Mouse (Mus musculus): Measurements from ENCODE around the gene Siglece. TPM values are rescaled to one million over a fixed set of nuclear protein-coding genes. Genes with fewer than 3 reads are reported as not detected.

Gene Siglece
- polyA plus RNA-seq, 1 experiment, result 0.44 TPM

DNA sequence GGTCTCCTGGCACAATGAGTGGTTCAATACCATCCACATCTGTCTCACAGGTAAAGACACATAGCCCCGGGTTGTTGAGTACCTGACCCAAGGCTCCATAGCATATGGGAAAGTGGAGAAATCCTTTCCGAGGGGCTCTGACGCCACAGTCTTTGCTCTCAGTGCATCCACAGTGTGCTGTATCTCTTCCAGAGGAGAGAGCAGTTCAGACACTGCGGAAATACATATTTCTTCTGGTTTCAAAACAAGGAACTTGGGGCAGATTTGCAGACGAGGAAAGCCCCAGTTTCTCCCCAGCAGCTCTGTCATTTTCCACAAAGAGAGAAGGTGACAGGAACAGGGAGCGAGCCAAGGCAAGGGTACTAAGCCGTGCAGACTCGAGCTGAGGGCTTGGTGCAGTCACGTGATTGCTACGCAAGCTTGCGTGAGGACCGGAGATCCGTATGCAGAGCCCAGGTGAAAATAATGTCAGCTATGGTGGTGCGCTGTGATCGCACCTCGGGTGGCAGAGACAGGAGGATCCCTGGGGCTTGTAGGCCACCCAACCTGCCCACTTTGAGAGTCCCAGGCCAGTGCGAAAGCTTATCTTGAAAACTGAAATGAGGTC, 16.8 kb downstream of the Siglece start:
- TF ChIP-seq CTCF (IDR thresholded peaks at IDR 0.05; ENCODE audit: borderline replicate concordance, insufficient read depth, low read depth, low read length), result no peak
- no peaks in the 10 kb centered on the region for H3K27me3 ChIP-seq (ENCODE audit: control insufficient read depth, insufficient read depth, low read length)
- no peak overlapping the region for H3K27ac ChIP-seq (ENCODE audit: insufficient read depth, low read length)
- no peak overlapping the region for H3K4me3 ChIP-seq (replicated peaks; ENCODE audit: insufficient read depth, low read depth, low read length)
- DNase-seq, result no peak
- WGBS, result 80% methylated on average over 17 of the region's 17 CpGs
- no peaks in the 10 kb centered on the region for H3K4me1 ChIP-seq (ENCODE audit: control insufficient read depth, insufficient read depth, low read length)

DNA sequence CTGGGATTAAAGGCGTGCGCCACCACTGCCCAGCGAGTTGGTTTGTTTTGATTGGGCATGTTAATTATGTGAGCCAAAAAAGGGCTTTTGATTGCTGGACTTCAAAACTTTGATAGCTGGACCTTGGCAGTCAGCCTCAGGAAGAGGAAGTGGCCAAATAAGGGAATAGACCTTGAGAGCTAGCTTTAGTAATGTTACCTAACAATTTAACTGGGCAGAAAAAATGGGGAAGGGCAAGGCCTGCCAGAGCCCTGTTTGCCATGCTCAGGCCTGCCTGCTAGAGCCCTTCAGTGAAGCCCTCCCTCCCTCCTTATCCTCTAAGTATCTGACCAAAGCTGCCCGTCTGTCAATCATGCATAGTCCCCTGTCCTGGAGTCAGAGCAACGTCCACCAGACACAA, 17.4 kb downstream of the Siglece start:
- no peaks in the 10 kb centered on the region for H3K27me3 ChIP-seq (ENCODE audit: control insufficient read depth, insufficient read depth, low read length)
- WGBS, result 76% methylated on average over 5 of the region's 5 CpGs
- no peak for DNase-seq

DNA sequence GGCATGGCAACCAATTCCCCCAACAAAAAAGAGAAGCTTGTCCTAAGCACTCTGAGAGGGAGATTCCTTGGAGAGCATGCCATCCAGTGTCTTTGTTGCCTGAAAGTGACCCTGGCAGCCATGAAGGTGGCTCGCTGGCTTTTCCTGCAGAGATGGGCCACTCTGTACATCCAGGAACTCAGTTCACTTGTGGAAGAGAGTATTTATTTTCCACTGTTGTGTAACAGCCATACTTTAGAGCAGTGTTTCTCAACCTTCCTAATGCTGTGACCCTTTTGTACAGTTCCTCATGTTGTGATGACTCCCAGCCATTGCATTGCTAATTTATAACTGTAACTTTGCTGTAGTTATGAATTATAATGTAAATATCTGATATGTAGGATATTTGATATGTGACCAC, 22.8 kb downstream of the Siglece start:
- no peak for DNase-seq
- H3K4me1 ChIP-seq (ENCODE audit: control insufficient read depth, insufficient read depth, low read length), result no peaks in the 10 kb centered on the region
- H3K27ac ChIP-seq (ENCODE audit: insufficient read depth, low read length), result no peak overlapping the region
- H3K27me3 ChIP-seq (ENCODE audit: control insufficient read depth, insufficient read depth, low read length), result no peaks in the 10 kb centered on the region
- no peak overlapping the region for H3K4me3 ChIP-seq (replicated peaks; ENCODE audit: insufficient read depth, low read depth, low read length)
- 42% methylated on average over 1 of the region's 1 CpGs for WGBS
- TF ChIP-seq CTCF (IDR thresholded peaks at IDR 0.05; ENCODE audit: borderline replicate concordance, insufficient read depth, low read depth, low read length) (no peak), POLR2A (IDR thresholded peaks at IDR 0.05; ENCODE audit: borderline replicate concordance, insufficient read depth, low read length) (no peak)

More for the DNA sequence above, 17.4 kb downstream of the Siglece start:
- H3K27ac ChIP-seq (ENCODE audit: insufficient read depth, low read length), result no peak overlapping the region
- H3K4me3 ChIP-seq (replicated peaks; ENCODE audit: insufficient read depth, low read depth, low read length), result no peak overlapping the region
- no peaks in the 10 kb centered on the region for H3K4me1 ChIP-seq (ENCODE audit: control insufficient read depth, insufficient read depth, low read length)
- no peak for TF ChIP-seq CTCF (IDR thresholded peaks at IDR 0.05; ENCODE audit: borderline replicate concordance, insufficient read depth, low read depth, low read length)
- TF ChIP-seq POLR2A (IDR thresholded peaks at IDR 0.05; ENCODE audit: borderline replicate concordance, insufficient read depth, low read length), result no peak

DNA sequence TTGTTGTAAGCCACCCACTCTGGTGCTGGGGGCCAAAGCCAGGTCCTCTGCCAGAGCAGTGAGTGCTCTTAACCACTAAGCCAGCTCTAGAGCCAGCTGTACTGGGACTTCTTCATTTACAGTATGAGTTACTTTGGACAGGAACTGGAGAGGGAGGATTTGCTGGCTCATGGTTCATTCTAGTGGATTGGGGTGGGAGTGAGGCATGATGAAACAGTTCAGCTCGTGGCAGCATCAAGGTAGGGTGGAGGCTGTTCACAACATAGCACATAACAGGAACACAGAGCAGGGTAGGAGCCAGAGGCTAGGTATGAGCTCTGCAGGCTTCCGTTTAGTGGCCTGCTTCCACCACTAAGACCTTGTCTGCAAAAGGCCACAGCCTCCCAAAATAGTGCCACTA, 23.8 kb downstream of the Siglece start:
- no peak overlapping the region for H3K27ac ChIP-seq (ENCODE audit: insufficient read depth, low read length)
- WGBS, result 61% methylated on average over 2 of the region's 2 CpGs

DNA sequence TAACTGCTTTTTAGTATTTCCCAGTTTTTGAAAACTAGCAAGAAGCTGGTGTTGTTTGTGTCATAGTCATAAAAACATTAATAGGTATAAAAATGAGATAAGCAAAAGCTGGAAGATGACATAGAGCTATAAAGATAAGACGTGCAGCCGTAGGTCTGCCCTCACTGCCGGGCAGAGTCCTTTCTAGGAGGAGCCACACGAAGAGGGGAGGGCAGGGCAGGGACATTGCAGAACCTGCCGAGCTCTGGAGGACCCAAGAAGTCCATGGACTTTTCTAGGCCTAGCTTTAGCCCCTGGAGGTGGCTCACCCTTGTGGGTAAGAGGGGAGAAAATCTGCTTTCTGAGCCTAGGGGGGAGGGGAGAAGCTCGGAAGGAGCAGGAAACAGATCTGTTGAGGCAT, 25.5 kb downstream of the Siglece start, which contains the start of gene Ceacam18:
Gene Ceacam18 (plus strand): TSS at position 208 of the 400 bp plus-strand sequence.
- 70% methylated on average over 6 of the region's 6 CpGs for WGBS
- H3K4me1 ChIP-seq (ENCODE audit: control insufficient read depth, insufficient read depth, low read length), result no peaks in the 10 kb centered on the region
- no peaks in the 10 kb centered on the region for H3K27me3 ChIP-seq (ENCODE audit: control insufficient read depth, insufficient read depth, low read length)
- TF ChIP-seq POLR2A (IDR thresholded peaks at IDR 0.05; ENCODE audit: borderline replicate concordance, insufficient read depth, low read length) (no peak), CTCF (IDR thresholded peaks at IDR 0.05; ENCODE audit: borderline replicate concordance, insufficient read depth, low read depth, low read length) (no peak)
- no peak for DNase-seq
- no peak within 1 kb of the TSS for H3K27ac ChIP-seq (ENCODE audit: insufficient read depth, low read length)
- H3K4me3 ChIP-seq (replicated peaks; ENCODE audit: insufficient read depth, low read depth, low read length), result no peak within 1 kb of the TSS

More for the DNA sequence above, 23.8 kb downstream of the Siglece start:
- no peak for DNase-seq
- Histone ChIP-seq H3K4me1 (ENCODE audit: control insufficient read depth, insufficient read depth, low read length) (no peaks in the 10 kb centered on the region), H3K4me3 (replicated peaks; ENCODE audit: insufficient read depth, low read depth, low read length) (no peak overlapping the region), H3K27me3 (ENCODE audit: control insufficient read depth, insufficient read depth, low read length) (no peaks in the 10 kb centered on the region)
- TF ChIP-seq CTCF (IDR thresholded peaks at IDR 0.05; ENCODE audit: borderline replicate concordance, insufficient read depth, low read depth, low read length) (no peak), POLR2A (IDR thresholded peaks at IDR 0.05; ENCODE audit: borderline replicate concordance, insufficient read depth, low read length) (no peak)

DNA sequence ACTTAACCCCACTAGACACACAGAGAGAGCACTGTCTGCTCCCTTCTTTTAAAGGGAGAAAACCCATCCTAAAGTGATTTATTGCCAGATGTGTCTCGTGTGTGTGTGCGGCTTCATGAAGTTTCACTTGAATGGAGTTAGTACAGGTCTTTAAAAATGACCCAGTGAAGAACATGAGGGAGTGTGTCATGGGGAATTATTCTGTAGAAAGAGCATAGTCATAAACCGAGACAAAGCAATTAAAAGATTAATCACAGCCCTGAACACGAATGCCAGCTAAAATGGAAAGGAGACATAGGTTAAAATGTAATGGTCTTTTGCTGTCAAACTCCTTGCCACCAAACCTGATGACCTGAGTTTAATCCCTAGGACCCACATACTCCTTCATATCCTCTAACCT, 26.0 kb downstream of the Siglece start:
- no peak overlapping the region for H3K27ac ChIP-seq (ENCODE audit: insufficient read depth, low read length)
- H3K27me3 ChIP-seq (ENCODE audit: control insufficient read depth, insufficient read depth, low read length), result no peaks in the 10 kb centered on the region

DNA sequence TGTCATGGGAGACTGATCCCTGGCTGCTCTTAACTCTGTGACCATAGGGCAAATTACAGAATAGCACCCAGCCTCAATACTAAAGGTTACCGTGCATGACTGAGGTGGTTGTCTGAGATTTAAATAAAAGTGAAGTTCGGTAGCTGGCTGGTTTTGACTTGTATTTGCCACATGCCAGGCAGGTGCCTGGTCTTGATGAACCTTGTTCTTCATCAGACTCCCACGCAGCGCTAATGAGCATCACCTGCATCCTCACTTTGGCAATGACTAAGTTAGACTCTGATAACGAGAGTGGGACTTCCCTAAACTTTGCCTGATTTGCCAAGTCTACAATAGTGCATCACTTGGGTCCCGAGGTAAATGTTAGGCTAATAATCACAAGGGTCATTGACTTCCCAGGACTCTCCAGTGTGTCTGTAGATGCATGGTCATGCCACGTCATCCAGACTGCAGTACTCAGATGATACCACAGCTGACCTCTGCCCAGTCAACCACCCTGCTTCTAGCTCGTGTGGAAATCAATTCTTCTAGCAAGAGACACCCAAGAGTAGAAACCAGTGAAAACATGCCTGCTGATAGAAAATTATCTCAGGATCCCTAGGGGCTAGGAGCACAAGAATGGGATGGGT, 34.1 kb downstream of the Siglece start:
- Histone ChIP-seq H3K4me1 (ENCODE audit: control insufficient read depth, insufficient read depth, low read length) (no peaks in the 10 kb centered on the region), H3K4me3 (replicated peaks; ENCODE audit: insufficient read depth, low read depth, low read length) (no peak overlapping the region), H3K27me3 (ENCODE audit: control insufficient read depth, insufficient read depth, low read length) (no peaks in the 10 kb centered on the region), H3K27ac (ENCODE audit: insufficient read depth, low read length) (no peak overlapping the region)
- TF ChIP-seq CTCF (IDR thresholded peaks at IDR 0.05; ENCODE audit: borderline replicate concordance, insufficient read depth, low read depth, low read length), result no peak
- TF ChIP-seq POLR2A (IDR thresholded peaks at IDR 0.05; ENCODE audit: borderline replicate concordance, insufficient read depth, low read length), result no peak
- 82% methylated on average over 8 of the region's 8 CpGs for WGBS
- no peak for DNase-seq

More for the DNA sequence above, 26.0 kb downstream of the Siglece start:
- WGBS, result 68% methylated on average over 4 of the region's 4 CpGs
- H3K4me3 ChIP-seq (replicated peaks; ENCODE audit: insufficient read depth, low read depth, low read length), result no peak overlapping the region
- no peak for TF ChIP-seq CTCF (IDR thresholded peaks at IDR 0.05; ENCODE audit: borderline replicate concordance, insufficient read depth, low read depth, low read length)
- TF ChIP-seq POLR2A (IDR thresholded peaks at IDR 0.05; ENCODE audit: borderline replicate concordance, insufficient read depth, low read length), result no peak
- no peak for DNase-seq
- H3K4me1 ChIP-seq (ENCODE audit: control insufficient read depth, insufficient read depth, low read length), result no peaks in the 10 kb centered on the region

DNA sequence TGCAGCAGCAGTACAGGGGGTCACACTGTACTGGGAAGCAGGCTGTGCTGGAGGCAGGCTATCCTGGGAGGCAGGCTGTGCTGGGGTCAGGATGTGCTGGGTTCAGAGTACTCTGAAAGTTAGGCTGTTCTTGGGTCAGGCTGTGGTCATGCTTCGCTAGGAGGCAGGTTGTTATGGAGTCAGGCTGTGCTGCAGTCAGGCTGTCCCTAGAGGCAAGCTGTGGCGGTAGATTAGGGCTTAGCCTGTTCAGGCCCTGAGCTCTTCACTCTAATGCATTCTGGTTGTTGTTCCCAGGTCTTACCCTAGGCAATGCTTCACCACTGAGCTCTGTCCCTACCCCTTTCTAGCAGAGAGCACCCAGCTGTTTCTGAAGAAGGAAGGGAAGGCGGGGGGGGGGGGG, 34.9 kb downstream of the Siglece start:
- WGBS, result 57% methylated on average over 3 of the region's 3 CpGs
- Histone ChIP-seq H3K4me1 (ENCODE audit: control insufficient read depth, insufficient read depth, low read length) (no peaks in the 10 kb centered on the region), H3K4me3 (replicated peaks; ENCODE audit: insufficient read depth, low read depth, low read length) (no peak overlapping the region), H3K27ac (ENCODE audit: insufficient read depth, low read length) (no peak overlapping the region), H3K27me3 (ENCODE audit: control insufficient read depth, insufficient read depth, low read length) (no peaks in the 10 kb centered on the region)
- DNase-seq, result no peak
- TF ChIP-seq CTCF (IDR thresholded peaks at IDR 0.05; ENCODE audit: borderline replicate concordance, insufficient read depth, low read depth, low read length) (no peak), POLR2A (IDR thresholded peaks at IDR 0.05; ENCODE audit: borderline replicate concordance, insufficient read depth, low read length) (no peak)

All from cerebellum, adult 2 months (tissue).